ENCODE assay signal across 19 mouse cellular contexts in genomic region chr2:163974056-163974455, GRCm38 (mm10). TPM values are rescaled to one million over a fixed set of nuclear protein-coding genes. Genes with fewer than 3 reads are reported as not detected.
"Had no signal": no experiment of that assay in that cellular context is flagged by ENCODE, and none has a peak within 500 bp of the region (broad histone marks: within the 10 kb centered on the region; RNA-seq: fewer than 3 reads in every experiment).

No protein-coding gene starts in this region.

- ATAC-seq: intestine, embryonic 16.5 days; liver, postnatal 0 days; midbrain, embryonic 15.5 days had no signal

- DNase-seq: layer of hippocampus, adult 9-11 months; layer of hippocampus, postnatal 36 days; liver; liver, embryonic 13.5 days; liver, postnatal 0 days; right cerebral cortex, postnatal 14 days; thymus, adult 2 months; thymus, postnatal 25 days had no signal

- H3K4me2 ChIP-seq: limb, embryonic 12.5 days; liver, embryonic 13.5 days; lung, embryonic 15.5 days; midbrain, embryonic 11.5 days; midbrain, embryonic 15.5 days; neural tube, embryonic 12.5 days; stomach, embryonic 15.5 days had no signal

- H3K4me3 ChIP-seq: limb, embryonic 12.5 days; liver, embryonic 13.5 days; lung, embryonic 15.5 days; megakaryocyte, embryonic 14.5 days; midbrain, embryonic 15.5 days; neural tube, embryonic 12.5 days; stomach, embryonic 15.5 days had no signal

- H3K9ac ChIP-seq: limb, embryonic 12.5 days; liver, embryonic 13.5 days; liver, postnatal 0 days; lung, embryonic 15.5 days; midbrain, embryonic 15.5 days; neural tube, embryonic 12.5 days; stomach, embryonic 15.5 days had no signal

- H3K36me3 ChIP-seq: limb, embryonic 12.5 days; liver, embryonic 13.5 days; lung, embryonic 15.5 days; midbrain, embryonic 15.5 days; neural tube, embryonic 12.5 days; stomach, embryonic 15.5 days had no signal

- H3K27ac ChIP-seq: limb, embryonic 12.5 days; liver, embryonic 13.5 days; lung, embryonic 15.5 days; macrophage; midbrain, embryonic 15.5 days; neural tube, embryonic 12.5 days; stomach, embryonic 15.5 days had no signal

- H3K4me1 ChIP-seq: limb, embryonic 12.5 days; liver, embryonic 13.5 days; lung, embryonic 15.5 days; megakaryocyte, embryonic 14.5 days; midbrain, embryonic 15.5 days; neural tube, embryonic 12.5 days; stomach, embryonic 15.5 days had no signal

- H3K9me3 ChIP-seq: lung, embryonic 15.5 days; megakaryocyte, embryonic 14.5 days; midbrain, embryonic 15.5 days; stomach, embryonic 15.5 days had no signal

- H3K27me3 ChIP-seq: liver, embryonic 13.5 days; lung, embryonic 15.5 days; midbrain, embryonic 15.5 days; neural tube, embryonic 12.5 days; stomach, embryonic 15.5 days had no signal

RNA-seq across cellular contexts. Expression of gene Pabpc1l, which starts 51.2 kb away (rescaled TPM):
- total RNA-seq: monocyte, adult 5-6 weeks had no signal
- polyA plus RNA-seq: macrophage had no signal

RNA-seq across cellular contexts. Expression of gene Rims4, which starts 55.6 kb away (rescaled TPM):
- total RNA-seq: monocyte, adult 5-6 weeks; neutrophil, adult 5-6 weeks had no signal
- polyA plus RNA-seq: macrophage had no signal
